8 mouse cellular contexts compared by ENCODE assay signal in the genomic region with DNA sequence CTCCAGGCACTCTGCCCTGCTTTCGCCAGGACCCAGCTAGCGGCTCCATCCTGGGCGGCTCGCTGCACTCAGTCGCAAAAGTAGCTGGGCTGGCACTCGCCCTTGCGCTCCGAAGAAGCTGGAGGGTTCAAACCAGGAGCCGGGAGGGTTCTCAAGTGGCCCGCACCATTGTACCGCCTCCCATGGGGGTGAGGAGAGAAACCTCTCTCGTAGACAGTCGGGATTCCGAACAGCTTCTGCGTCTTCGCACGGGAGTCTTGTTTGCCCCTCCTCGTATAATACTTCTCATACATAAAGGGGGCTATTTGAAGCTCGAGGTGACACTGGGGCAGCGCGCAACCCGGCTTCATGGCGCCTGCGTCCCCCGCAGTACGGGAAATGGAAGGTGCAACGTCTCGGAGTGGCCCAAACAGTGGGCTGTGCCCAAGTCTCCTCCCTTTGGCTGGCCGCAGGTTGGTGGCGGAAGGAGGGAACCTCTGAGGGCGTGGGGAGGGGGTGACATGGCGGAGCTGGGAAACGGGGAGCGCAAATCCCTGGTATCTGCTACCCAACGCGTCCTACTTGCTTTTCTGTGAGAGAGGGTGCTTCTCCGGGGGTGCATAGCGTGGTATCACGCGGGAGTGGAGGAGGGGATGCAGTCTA. TPM values are rescaled to one million over a fixed set of nuclear protein-coding genes. Genes with fewer than 3 reads are reported as not detected.
DNase-seq lines count a peak whose midpoint lies in the region; ATAC-seq lines count a peak whose summit lies in the region.

Gene Mpst (plus strand): TSS at position 124 of the 642 bp plus-strand sequence.

- H3K27me3 ChIP-seq in megakaryocyte, embryonic 14.5 days (replicated peaks), result peaks cover 5% of the 10 kb centered on the region

- peaks cover 71% of the 10 kb centered on the region for H3K4me1 ChIP-seq in megakaryocyte, embryonic 14.5 days

- peaks cover 18% of the 10 kb centered on the region for H3K36me3 ChIP-seq in megakaryocyte, embryonic 14.5 days (replicated peaks; ENCODE audit: low read length)

- peak within 1 kb of the TSS; percentile 96 for H3K4me3 ChIP-seq in megakaryocyte, embryonic 14.5 days (replicated peaks)

- DNase-seq in WW6 (ENCODE audit: low read depth, low spot score), result peak; percentile 65
- peak; percentile 83 to 88 for DNase-seq in gastrocnemius, adult 8-10 months (ENCODE audit: low spot score in 2 of 2)
- DNase-seq in hindlimb bud, embryonic 11.5 days (ENCODE audit: extremely low spot score, low read depth, low spot score), result peak; percentile 70
- peak; percentile 80 to 92 for DNase-seq in left cerebral cortex, adult 8-10 months (ENCODE audit: low spot score in 2 of 2)
- DNase-seq in right cerebral cortex, postnatal 10 days (ENCODE audit: low spot score in 2 of 2), result peak; percentile 89 to 91
- DNase-seq in urinary bladder, postnatal 25 days (ENCODE audit: low spot score), result peak; percentile 80

- peak; percentile 91 for ATAC-seq in common myeloid progenitor, adult 5-6 weeks (replicated peaks; ENCODE audit: low read depth, poor library complexity, severe bottlenecking)

- no peaks in the 10 kb centered on the region for H3K9me3 ChIP-seq in megakaryocyte, embryonic 14.5 days

RNA-seq across cellular contexts. Expression of gene Mpst, which starts in this region (rescaled TPM):
- 22.9 and 45.3 TPM in 2 replicates for total RNA-seq in common myeloid progenitor, adult 5-6 weeks (2017)
- 10 to 100 TPM; 58.9 to 65.3 (median 59.7) TPM for total RNA-seq in gastrocnemius, adult 8-10 months (2022)
- 10 to 100 TPM; 31.4 to 38.1 (median 34.6) TPM for total RNA-seq in left cerebral cortex, adult 8-10 months (2022)
- 68.5 and 128 TPM in 2 replicates for polyA plus RNA-seq in megakaryocyte, embryonic 14.5 days (2012; ENCODE audit: insufficient read depth, low replicate concordance)

Comparison
In these comparisons a context has a peak if more than half of its experiments do, and no peak if none do; other contexts are left out.
1. Peak in every context shown above with its lines: DNase-seq, ATAC-seq and H3K4me3 ChIP-seq.